Mouse (Mus musculus): ENCODE measurements around the gene Vmn1r217.
"Not testable (repeated sequence)": the region's sequence is repeated elsewhere in the genome, so short reads cannot be mapped to it uniquely, and the experiment has no call there.

Gene Vmn1r217

DNA sequence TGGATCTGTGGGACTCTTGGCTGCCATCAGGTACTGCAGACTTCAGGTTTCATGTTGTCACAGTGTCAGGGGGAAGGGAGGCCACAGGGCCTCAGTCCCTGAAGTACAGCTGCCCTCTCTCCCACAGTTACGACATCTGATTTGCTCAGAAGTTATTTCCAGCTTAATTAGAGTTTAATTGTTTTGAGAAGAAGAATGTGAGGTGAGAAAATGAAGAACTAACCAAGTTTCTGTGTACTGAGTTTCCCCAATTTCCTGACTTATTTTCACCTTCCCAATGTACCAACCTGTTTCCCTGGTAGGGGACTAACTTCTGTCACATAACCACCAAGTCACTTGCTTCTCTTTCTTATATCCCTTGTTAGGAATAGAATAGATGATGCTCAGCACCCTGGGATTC is at the start of gene Vmn1r217:
Gene Vmn1r217 (minus strand): TSS at position 101 of the 400 bp plus-strand sequence.
- not testable (repeated sequence) for DNase-seq (ENCODE audit: low spot score in 2 of 2)

GRCm38 (mm10) chr13:23166471-23166870 is 48.4 kb upstream of the Vmn1r217 start:
- not testable (repeated sequence) for DNase-seq (ENCODE audit: low spot score in 2 of 2)

GRCm38 (mm10) chr13:23159012-23159411 is 41.0 kb upstream of the Vmn1r217 start, which contains the start of gene Vmn1r219:
Gene Vmn1r219, plus strand, starts transcription at chr13:23159312.
- no peak for DNase-seq (ENCODE audit: low spot score in 2 of 2)

DNA sequence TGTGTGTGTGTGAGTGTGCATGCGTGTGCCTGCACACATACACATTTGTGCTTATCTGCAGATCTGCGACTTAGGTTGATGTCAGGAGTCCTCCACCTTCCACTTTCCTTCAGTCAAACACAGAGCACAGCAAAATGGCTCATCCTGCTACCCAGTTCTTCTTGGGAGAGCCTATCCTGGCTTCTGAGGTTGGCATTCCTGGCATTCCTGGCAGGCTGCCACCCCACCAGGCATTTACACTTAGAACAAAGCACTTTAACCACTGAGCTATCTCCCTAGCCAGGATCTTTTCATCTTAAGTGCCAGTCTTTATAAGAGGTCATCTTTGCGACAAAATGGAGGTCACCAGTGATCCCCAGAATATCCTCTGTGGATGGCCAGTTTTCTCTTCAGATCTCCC is 39.8 kb upstream of the Vmn1r217 start:
- DNase-seq (ENCODE audit: low spot score in 2 of 2): no peak

- no peak for DNase-seq (ENCODE audit: low spot score in 2 of 2)
These were observed 20.9 kb upstream of the Vmn1r217 start for GRCm38 (mm10) chr13:23138880-23139279.

- no peak for DNase-seq (ENCODE audit: low spot score in 2 of 2)
These were observed 15.5 kb upstream of the Vmn1r217 start for GRCm38 (mm10) chr13:23133501-23133900.

DNA sequence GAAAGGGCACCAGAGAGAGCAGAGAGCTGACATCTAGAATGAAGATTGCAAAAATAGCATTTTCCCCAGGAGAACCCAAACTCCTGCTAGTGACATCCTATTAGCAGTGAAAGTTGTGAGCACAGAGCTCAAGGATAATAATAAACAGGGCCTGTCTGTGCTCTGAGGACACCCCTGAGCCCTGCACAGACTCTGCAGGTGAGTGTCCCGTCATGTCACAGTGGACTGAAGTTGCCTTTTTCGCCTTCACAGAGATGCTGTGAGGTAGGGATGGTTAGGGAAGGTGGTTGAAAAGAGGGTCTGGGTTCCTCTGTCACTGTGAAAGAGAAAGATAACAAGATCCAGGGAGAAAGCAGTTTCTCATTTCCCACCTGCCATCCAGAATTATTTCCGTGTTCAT is 15.1 kb upstream of the Vmn1r217 start, which contains the start of gene Vmn1r218:
Gene Vmn1r218 (plus strand): TSS at position 57 of the 400 bp plus-strand sequence.
- no peak for DNase-seq (ENCODE audit: low spot score in 2 of 2)

DNA sequence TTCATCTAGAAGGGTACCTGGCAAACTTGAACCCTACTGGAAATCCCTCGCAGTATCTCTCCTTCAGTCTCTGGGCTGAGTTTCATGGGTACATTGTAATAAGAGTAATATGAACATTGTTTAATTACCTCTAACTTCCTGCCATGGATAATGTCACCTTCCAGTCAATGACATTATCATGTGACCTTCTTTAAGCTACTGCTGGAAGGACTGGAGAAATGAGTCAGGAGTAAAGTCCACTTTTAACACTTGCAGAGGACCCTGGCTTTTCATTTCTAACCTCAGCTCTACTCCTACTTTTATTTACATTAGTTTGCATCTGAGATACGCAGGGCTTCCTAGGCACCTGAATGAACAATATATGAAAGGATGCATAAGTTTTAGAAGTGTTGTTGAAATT is 2.6 kb upstream of the Vmn1r217 start:
- no peak for DNase-seq (ENCODE audit: low spot score in 2 of 2)

GRCm38 (mm10) chr13:23094386-23094785 is 23.6 kb downstream of the Vmn1r217 start:
- no peak for DNase-seq (ENCODE audit: low spot score in 2 of 2)

- DNase-seq (ENCODE audit: low spot score in 2 of 2): no peak
These were observed 48.7 kb downstream of the Vmn1r217 start for GRCm38 (mm10) chr13:23069312-23069711.

GRCm38 (mm10) chr13:23067725-23068124 is 50.3 kb downstream of the Vmn1r217 start, which contains the start of gene Vmn1r215:
Gene Vmn1r215, plus strand, starts transcription at chr13:23068025.
- no peak for DNase-seq (ENCODE audit: low spot score in 2 of 2)

- DNase-seq (ENCODE audit: low spot score in 2 of 2): no peak
These were observed 60.2 kb downstream of the Vmn1r217 start for GRCm38 (mm10) chr13:23057778-23058177.

Measured in cerebellum, postnatal 4 days (tissue).